Mouse (Mus musculus) neural tube, embryonic 10.5 days (tissue): ENCODE results near the gene Rxfp1.

ENCODE experiments used
- DNase-seq: peaks from one replicate; pipeline ENCODE4 v3.0.0-alpha.2; 2017; ENCODE audit warnings: low spot score; ENCODE audit errors: extremely low spot score

The Rxfp1 gene

DNA sequence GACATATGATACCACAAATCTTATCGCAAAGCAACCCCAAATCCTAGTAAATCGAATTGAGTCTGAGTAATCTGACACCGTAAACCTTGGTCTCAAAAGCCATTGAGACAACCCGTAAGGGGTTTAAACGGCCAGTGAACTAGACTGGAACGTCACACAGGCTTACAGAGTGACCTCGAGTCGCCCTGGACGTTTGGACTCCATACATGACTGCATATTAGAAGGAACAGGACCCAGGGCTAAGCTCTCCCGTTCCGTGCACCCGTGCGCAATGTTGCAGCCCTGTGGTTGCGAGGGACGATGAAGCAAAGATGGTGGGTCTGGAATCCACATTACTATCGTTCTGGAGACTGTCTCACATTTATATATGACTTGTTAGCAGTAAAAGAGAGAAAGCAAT, 65.5 kb downstream of the Rxfp1 start:
- DNase-seq: no peak

DNA sequence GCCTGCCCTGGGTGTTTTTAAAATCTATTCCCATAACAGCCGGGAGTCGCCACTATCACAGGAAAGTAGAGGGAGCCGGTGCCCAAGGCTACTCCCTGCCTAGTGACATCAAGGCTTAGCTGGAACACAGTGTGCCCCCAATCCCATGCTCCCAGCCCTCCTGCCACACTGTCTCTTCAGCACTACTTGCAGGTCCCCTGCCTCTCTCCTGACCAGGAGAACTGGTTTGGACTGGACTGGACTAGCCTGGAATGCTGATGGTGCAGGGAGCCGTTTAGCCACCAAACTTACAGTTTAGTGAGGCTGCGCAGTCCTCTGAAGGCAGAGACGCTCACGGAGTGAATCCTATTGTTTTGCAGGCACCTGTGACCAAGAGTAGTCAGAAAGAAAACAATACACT, 67.1 kb downstream of the Rxfp1 start:
- no peak for DNase-seq

DNA sequence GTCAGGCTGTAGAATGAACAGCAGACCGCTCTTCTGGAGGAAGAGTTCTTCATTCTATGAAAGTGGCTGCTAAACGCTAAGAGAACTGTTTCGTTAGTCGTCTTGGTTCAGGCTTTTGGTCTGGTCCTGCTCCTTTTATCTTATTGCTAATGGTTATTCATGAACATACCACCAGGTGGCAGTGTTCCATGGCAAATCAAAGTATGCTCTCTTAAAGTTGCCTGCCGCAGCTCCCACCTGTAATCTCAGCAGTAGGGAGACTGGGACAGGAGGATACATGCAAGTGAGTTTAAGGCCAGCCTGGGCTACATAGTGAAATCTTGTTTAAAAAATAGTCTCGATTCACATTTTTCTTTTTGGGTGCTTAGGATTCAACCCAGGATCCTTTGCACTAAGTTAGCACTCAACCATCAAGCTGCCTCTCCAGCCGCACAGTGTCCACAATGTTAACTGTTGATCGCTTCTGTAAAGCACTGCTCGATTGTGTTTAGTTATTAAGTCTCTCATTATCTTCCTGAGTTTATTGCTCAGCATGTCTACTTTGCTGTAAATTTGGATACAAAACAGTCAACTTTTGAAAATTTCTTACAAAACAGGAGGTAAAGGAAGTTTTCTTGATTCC, 72.8 kb downstream of the Rxfp1 start:
- DNase-seq: peak; percentile 58

DNA sequence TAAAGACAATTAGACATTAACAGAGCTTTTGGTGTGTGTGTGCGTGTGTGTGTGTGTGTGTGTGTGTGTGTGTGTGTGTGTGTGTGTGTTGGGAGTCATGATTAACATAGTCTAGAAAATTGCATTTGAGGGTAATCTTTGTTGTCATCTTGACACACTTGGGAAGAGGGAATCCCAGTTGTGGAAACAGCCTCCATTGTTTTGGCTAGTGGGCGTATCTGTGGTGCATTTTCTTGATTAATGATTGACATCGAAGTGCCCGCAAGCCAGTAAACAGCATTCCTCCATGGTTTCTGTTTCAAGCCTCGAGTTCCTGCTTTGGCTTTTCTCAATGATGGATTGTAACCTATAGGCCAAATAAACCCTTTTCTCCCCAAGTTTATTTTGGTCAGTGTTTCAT, 81.0 kb downstream of the Rxfp1 start:
- DNase-seq: no peak

DNA sequence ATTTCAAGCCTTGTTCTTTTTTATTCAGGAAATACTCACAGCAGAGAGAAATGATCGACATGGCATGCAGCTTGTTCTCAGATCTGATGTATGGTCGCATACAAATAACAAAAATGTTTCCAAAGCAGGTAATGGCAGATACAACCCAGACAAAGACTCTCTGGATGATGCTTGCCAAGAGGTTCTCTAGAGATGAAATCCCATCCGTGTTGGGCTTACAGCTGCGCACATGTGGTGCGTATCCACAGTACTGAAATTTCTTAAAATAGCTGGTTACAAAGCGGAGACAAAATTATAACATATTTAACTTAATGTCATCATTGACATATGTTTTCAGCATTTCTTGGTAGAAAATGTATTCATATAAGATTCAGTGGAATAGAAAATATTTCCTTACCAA, 85.6 kb downstream of the Rxfp1 start:
- no peak for DNase-seq

DNA sequence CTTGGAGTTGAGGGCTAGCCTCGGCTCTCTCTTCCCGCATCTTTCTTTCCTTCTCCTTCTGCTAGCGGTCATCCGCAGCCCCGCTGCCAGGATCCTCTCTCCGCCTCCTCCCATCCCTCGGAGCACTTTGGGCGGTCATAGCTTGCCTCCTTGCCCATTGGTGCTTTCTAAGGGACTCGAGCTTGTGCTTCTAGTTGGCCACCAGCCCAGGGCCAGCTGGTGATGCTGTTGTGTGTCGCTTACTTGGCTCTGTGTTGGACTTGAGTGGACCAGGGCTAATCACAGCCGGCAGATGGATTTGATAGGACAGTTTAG, 108.3 kb downstream of the Rxfp1 start, which contains the start of gene Etfdh:
Gene Etfdh (minus strand): TSS at position 85 of the 315 bp plus-strand sequence.
- DNase-seq: no peak

DNA sequence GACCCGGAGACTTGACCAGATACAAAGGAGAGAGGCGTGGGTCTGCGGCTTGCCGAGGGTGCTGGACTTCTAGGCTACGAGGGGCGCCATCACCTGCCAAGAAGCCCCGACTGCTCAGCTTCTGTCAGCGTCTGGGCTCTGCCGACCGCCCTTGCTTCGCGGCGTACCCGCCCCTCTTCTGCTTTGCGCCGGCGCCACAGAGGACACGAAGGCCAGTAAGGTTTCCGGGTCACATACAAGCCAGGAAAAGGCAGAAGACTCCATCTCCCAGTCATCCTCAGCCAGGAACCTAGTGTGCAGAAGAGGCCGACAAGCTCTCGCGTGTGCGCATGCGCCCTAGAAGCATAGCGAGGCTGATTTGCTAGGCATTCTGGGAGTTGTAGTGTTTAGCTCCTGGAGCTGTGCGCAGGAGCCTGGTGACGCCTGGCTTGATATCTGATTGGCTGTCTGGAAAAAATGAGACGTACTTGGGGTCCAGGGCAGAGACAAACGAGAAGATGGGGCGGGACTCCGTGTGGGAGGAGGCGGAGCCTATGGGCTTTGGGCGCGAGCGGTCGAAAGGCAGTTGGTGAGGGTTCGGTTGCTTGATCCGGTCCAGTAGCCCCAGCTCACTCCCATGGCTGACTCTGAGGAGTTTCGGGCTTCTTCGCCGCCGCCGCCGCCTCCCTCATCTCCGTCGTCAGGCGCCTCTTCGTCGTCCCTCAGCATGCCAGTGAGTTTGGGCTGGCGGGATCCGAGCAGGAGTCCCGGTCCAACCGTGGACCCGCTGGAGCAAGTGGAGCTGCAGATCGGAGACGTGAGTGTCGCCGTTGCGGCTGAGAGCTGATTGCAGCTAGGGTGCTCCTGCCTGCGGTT, 108.9 kb downstream of the Rxfp1 start, which contains the start of gene 4930579G24Rik:
Gene 4930579G24Rik (plus strand): TSS at position 519 of the 855 bp plus-strand sequence.
- peak; percentile 91 for DNase-seq

DNA sequence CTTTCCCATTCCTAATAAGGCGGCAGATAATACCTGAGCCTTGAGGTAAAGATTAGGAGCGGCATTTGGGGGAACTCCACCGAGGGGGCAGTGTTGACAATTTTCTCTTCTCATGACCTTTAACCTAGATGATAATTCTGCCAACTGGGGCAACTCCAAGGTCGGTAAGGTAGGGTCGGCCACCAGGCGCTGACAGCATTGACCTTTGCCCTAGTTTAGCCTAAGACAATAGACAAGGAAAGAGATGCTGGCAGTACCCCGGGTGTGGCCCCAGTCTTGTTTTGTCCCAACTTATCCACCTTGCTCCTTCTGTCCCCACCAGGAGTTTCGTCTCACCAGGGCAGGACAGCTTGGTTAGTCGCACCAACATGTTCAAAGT, 109.5 kb downstream of the Rxfp1 start:
- DNase-seq: no peak

DNA sequence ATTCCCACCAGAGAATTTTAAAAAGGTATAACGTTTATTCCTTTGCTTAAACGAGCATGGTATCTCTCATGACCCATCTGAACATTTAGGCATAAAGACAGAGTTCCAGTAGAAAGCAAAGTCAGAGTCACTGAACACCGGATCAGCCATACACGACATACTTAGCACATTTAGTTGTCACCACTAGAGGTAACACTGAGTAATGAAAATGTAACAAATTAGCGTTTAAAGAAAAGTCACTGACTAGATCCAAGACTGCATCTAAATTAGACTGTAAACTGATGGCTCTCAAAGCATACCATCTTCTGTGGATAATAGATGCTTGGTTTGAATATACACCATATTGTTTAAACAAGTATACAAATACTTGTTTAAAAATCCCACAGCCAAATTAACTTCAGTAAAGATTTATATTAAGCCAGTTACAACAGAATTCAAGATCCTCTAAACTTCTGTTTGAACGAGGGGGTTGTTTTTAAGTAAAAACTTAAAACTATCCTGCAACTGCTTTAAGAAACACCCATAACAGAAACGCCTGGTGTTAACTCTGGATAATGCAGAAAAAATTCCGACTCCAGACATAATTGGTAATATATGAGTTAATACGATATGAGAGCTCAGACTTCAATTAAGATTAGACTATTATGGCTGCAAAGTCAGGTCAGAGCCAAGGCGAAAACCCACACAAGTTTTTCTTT, 110.0 kb downstream of the Rxfp1 start:
- no peak for DNase-seq

DNA sequence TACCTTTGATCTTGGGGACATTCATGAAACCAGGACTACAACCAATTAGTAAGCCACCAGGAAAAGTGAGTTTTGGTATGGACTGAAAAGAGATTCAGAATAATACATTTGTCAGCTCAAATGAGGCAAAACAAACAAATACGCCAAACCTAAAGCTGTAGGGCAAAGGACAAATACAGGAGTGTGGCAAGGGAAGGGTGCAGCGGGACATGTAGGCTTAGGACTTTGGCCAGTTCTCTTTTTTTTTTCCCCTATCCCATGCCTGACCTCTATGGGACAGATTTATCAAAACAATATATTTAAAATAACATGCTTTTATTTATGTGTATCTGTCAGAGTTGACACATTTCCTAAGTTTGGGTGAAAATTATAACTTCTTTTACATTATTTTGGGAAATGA, 127.8 kb downstream of the Rxfp1 start:
- DNase-seq: no peak

DNA sequence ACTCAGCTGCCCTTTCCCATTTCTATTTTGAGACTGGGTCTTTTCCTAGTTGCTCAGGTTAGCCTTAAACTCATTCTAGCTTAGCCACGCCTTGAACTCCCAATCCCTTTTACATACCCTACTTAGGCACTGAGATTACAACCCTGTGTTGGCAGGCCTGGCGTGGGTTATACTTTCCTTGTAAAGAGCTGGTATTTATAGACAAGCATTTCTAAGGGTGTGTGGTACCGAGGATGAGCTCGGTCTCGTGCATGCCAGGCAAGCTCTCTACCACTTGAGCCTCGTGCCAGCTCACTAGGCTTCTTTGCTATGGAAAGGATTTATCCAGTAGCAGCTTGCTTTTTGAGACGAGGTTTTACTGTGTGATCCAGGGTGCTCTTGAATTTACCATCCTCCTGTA, 142.2 kb downstream of the Rxfp1 start:
- no peak for DNase-seq

DNA sequence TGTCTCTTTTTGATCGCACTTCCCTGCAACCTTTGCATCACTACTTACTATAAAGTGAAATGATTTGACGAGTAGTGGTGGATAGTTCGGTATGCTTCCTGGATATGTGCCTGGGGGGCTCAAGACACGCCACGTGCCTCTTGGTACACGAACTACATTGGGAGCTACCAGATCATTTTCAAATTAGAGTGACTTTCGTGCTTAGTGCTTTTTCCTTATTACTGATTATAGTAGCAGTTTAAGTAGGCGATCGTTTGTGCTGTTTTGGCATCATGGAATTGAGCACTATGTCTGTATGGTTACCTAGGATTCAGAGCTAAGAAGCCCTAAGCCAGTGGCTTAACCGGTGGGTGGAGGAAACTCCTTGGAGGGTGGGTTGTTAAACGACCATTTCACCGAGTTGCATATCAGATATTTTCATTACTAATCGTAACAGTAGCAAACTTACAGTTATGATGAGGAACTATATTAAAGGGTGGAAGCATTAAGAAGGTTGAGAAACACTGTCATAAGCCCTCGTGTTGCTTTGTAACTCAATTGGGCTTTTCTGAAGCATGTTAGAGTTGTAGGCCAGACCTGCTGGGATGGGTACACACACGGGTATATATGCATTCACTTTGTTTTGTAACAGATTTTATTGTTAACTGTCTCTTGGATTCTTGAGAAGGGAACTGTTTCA, 145.7 kb downstream of the Rxfp1 start:
- DNase-seq: no peak
